Mouse (Mus musculus) kidney, adult 9 months (tissue): ENCODE measurements around the gene Nckap5.
A peak's percentile ranks its signal among the peaks of the same experiment; 100 is the strongest.

Experiments
- DNase-seq: peaks from one replicate; pipeline ENCODE4 v3.0.0; 2022

Nckap5 gene

GRCm38 (mm10) chr1:126764201-126764600 lies 66.4 kb downstream of the Nckap5 start:
- DNase-seq: no peak

- DNase-seq: no peak
Measured at GRCm38 (mm10) chr1:126763192-126763591, 67.4 kb downstream of the Nckap5 start.

GRCm38 (mm10) chr1:126760386-126760785 lies 70.2 kb downstream of the Nckap5 start:
- no peak for DNase-seq

GRCm38 (mm10) chr1:126755682-126756081 lies 74.9 kb downstream of the Nckap5 start:
- no peak for DNase-seq

- DNase-seq: no peak
Measured at GRCm38 (mm10) chr1:126753611-126754010, 77.0 kb downstream of the Nckap5 start.

- DNase-seq: no peak
Measured at GRCm38 (mm10) chr1:126752247-126753037, 78.2 kb downstream of the Nckap5 start.

GRCm38 (mm10) chr1:126751137-126751536 lies 79.5 kb downstream of the Nckap5 start:
- DNase-seq: no peak

- DNase-seq: no peak
Measured at GRCm38 (mm10) chr1:126750156-126750555, 80.4 kb downstream of the Nckap5 start.

GRCm38 (mm10) chr1:126747914-126748313 lies 82.7 kb downstream of the Nckap5 start:
- no peak for DNase-seq

GRCm38 (mm10) chr1:126745482-126746136 lies 85.0 kb downstream of the Nckap5 start:
- DNase-seq: no peak

GRCm38 (mm10) chr1:126744631-126745305 lies 85.8 kb downstream of the Nckap5 start:
- DNase-seq: no peak

- DNase-seq: no peak
Measured at GRCm38 (mm10) chr1:126738291-126738640, 92.3 kb downstream of the Nckap5 start.

- peak; percentile 68 for DNase-seq
Measured at GRCm38 (mm10) chr1:126737554-126738290, 92.9 kb downstream of the Nckap5 start.

GRCm38 (mm10) chr1:126731691-126732090 lies 98.9 kb downstream of the Nckap5 start:
- DNase-seq: no peak

- DNase-seq: peak; percentile 13
Measured at GRCm38 (mm10) chr1:126726400-126727055, 104.1 kb downstream of the Nckap5 start.

- no peak for DNase-seq
Measured at GRCm38 (mm10) chr1:126725628-126726367, 104.8 kb downstream of the Nckap5 start.

- DNase-seq: no peak
Measured at GRCm38 (mm10) chr1:126721917-126722316, 108.7 kb downstream of the Nckap5 start.

- no peak for DNase-seq
Measured at GRCm38 (mm10) chr1:126719733-126720348, 110.8 kb downstream of the Nckap5 start.

- no peak for DNase-seq
Measured at GRCm38 (mm10) chr1:126706611-126707010, 124.0 kb downstream of the Nckap5 start.

GRCm38 (mm10) chr1:126700978-126701320 lies 129.7 kb downstream of the Nckap5 start:
- DNase-seq: no peak
